Mouse (Mus musculus) heart, postnatal 10 days (tissue): Measurements from ENCODE around the gene Scrn1. TPM values are rescaled to one million over a fixed set of nuclear protein-coding genes. Genes with fewer than 3 reads are reported as not detected.
A peak's percentile ranks its signal among the peaks of the same experiment; 100 is the strongest.

Experiments used
- DNase-seq, 2 experiments: peaks; one replicate each; pipeline ENCODE4 v3.0.0; 2021
- intact Hi-C: fragments of 180-260 bp; cut with DNase I; formaldehyde crosslinking; loops from one replicate; pipeline ENCODE4 v1.15.1; 2025
- total RNA-seq, 2 experiments: library from RNA; stranded (reverse); gene quantifications; 2 replicates each; pipeline ENCODE4 v1.2.3; 2021

Gene Scrn1
- total RNA-seq, 2 experiments from 2014 or later: 8.3 to 9.3 TPM

- intact Hi-C loops: no loop called here
- DNase-seq: no peak
Observed at GRCm38 (mm10) chr6:54539396-54539795, 26.9 kb downstream of the Scrn1 start.

GRCm38 (mm10) chr6:54538773-54539173 is 27.5 kb downstream of the Scrn1 start:
- intact Hi-C loops: no loop called here
- DNase-seq: no peak

DNA sequence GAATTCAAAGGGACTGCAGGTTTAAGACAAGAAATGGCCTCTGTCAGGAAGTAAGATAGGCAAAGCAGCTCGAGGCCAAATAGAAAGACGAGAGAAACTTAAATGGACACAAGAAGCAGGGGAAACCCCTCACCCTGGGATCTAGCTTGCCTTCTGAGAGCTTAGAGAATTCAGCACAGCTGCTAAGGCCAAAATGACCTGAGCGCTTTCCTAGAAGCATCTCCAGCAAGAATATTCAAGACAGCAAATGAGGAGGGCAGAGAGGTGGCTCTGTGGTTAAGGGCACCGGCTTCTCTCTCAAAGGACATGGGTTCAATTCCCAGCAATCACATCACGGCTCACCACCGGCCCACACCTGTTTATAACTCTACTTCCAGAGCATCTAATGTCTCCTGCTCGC is 29.2 kb downstream of the Scrn1 start:
- DNase-seq: no peak
- intact Hi-C loops: no loop called here

- intact Hi-C loops: no loop called here
Observed at GRCm38 (mm10) chr6:54535485-54535884, 30.8 kb downstream of the Scrn1 start.

DNA sequence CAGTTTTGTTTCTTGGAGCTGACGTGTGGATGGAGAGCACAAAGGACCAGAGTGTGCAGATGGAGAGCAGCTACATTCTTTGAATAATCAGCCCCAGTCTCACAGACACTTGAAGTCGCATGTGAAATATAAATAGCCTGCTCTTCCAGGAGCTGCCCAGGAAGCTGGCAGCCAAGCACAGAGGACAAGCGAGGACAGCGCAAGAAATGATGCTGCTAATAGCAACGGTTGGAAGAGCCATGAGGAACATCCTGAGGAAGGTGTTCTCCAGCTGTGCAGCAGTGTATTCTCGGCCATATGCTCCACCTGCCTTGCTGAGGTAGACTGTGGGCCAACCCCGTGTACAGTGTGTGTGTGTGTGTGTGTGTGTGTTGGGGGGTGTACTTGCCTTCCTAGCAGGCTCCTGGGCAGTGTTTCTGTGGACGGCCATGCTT is 35.2 kb downstream of the Scrn1 start:
- intact Hi-C loops: no loop called here
- peak in 1 of 2 experiments; percentile 25 for DNase-seq

More at GRCm38 (mm10) chr6:54535485-54535884, 30.8 kb downstream of the Scrn1 start:
- DNase-seq: no peak

DNA sequence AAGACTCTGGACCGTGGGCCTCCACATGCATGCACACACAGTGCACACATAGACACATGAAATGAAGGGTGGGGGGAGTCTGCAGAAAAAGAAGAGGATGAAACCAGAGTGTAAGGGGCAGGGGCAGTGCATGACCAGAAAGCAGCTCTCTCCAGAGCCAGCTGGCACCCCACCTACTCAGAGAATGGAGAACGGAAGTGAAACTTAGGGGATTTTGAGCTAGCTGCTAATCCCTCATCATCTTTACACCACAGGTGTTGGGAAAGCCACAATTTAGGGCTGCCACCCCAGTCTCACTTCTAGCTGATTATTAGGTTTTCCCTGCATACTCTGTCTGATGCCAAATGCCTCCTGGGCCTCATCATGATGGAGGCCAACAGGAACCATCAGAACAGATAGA is 36.1 kb downstream of the Scrn1 start:
- intact Hi-C loops: no loop called here
- DNase-seq: no peak

DNA sequence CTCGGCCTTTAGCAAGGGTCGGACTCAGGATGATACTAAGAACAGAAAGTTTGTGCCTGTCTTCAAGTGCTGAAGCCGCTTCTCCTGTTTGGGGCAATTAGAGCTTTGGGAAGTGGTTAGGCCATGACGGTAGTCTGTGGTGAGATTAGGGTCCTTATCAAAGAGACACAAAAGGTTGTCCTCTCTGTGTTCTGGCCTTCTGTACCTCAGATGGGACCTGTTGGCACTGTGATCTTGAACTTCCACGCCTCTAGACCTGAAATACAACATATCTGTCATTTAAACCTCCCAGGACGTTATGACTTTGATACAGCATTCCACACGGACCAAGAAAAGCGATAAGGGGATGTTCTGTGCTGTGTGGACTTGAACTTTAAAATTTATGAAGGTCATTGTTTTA is 37.6 kb downstream of the Scrn1 start:
- DNase-seq: no peak
- intact Hi-C loops: no loop called here

GRCm38 (mm10) chr6:54518758-54519157 is 47.5 kb downstream of the Scrn1 start:
- DNase-seq: no peak
- intact Hi-C loops: no loop called here

- DNase-seq: no peak
- intact Hi-C loops: no loop called here
Observed at GRCm38 (mm10) chr6:54516512-54517134, 49.7 kb downstream of the Scrn1 start.

GRCm38 (mm10) chr6:54512256-54512655 is 54.0 kb downstream of the Scrn1 start:
- intact Hi-C loops: no loop called here
- no peak for DNase-seq

DNA sequence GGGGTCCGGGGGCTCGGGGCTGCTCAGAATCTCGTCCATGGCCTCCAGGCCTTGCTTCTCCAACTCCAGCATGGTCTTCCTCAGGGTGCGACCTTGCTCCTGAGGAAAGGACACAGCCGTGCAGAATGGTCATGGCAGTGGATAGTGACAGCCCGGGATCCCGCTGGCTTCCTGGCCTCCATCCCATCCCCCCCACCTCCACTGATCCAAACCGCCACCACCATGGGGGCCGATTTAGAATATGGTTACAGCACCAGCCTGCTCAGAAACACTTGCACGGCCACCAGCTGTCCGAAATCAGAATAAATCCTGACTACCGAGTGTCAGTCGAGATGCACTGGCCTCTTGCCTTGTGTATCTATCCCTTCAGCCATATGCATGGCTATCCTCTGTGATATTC is 57.0 kb downstream of the Scrn1 start:
- DNase-seq: no peak
- intact Hi-C loops: loop anchor here (5.0 kb wide), 1 partner anchor 727 kb away; no protein-coding TSS in a partner anchor

DNA sequence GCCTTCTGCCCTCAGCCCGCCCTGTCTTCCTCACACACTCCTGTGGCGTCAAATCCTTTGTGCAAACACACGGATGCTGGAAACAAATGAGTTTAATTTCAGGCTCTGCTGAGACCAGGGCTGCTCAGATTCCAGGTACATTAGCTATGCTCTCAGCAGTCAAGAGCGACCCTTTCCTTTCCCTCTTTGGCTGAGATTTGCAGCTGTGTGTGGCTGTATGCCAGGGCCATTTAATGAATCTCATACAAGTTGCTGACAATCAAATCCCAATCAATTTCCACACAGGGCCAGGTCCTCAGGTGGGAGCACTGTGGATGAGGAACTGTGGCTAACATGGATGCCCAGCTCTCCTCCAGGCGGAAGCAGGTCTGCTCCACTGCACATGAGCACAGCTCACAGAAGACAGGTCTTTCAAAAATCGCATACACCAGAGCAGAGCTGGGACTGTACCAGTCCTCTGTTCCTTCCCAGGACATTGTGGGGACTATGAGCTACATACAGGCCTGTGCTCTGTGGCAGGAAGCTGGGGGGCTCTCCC is 58.0 kb downstream of the Scrn1 start:
- intact Hi-C loops: loop anchor here (5.0 kb wide), 1 partner anchor 726 kb away; no protein-coding TSS in a partner anchor

DNA sequence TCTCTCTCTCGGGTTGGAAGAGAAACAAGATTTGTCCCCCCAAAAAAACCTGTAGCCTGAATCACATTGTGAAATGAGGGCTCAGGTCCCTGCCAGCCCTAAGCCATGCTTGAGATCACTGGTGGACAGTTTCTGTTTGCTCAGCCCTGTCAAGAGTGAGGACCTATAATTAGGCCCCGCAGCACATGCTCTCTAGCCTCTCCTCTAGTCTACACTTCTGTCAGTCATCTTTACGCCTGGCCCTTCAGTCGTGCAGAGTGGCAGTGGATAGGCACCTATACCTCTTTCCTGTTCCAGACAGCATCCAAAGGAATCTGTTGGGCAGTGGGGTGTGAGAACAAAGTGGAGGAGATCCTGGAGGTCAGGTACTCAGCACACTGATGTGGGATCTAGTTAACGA is 58.5 kb downstream of the Scrn1 start:
- intact Hi-C loops: loop anchor here (1.0 to 5.0 kb wide), 2 partner anchors 117 to 726 kb away; no protein-coding TSS in a partner anchor
- DNase-seq: peak; percentile 23 to 29

More for the DNA sequence above, 58.0 kb downstream of the Scrn1 start:
- no peak for DNase-seq

DNA sequence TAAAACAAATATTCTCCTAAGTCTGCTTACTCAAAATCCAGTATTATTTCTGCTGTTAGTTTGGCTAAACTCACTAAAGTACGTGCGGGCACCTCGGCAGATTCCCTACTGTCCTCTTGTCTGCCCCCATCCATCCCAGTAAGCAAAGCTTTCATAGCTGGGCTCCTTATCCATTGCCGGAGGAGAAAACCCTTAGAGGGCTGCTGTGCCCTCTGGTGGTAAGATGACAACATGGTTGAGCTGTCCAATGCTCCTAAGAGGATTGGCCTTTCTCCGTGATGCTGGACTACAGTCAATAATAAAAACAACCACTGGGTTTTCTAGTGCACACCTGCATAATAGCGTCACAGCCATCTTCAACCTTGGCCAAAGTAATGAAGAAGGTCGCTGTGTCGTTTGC is 59.3 kb downstream of the Scrn1 start:
- intact Hi-C loops: loop anchor here (1.0 to 5.0 kb wide), 2 partner anchors 116 to 725 kb away; no protein-coding TSS in a partner anchor
- DNase-seq: peak; percentile 71 to 74

DNA sequence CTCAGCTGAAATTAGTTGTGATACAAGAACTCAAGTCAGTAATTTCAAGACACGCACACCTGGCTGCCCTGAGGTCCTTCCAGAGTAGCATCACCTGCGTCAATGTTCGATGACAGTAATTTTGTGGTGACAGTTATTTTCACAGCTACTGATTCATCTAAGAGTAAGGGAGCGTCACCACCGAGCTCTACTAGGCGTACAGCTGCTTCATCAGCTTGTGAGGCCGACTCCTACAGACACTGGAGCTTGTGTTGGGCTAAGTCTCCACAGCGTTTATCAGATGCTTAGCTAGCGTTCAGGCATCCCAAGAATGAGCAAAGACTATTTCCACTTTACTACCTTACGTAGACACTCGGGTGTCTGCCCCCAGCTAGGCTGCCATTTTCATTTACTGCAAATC is 60.0 kb downstream of the Scrn1 start:
- intact Hi-C loops: loop anchor here (5.0 kb wide), 1 partner anchor 724 kb away; no protein-coding TSS in a partner anchor

GRCm38 (mm10) chr6:54502661-54503115 is 63.6 kb downstream of the Scrn1 start:
- DNase-seq: peak; percentile 46 to 48
- intact Hi-C loops: no loop called here

More for the DNA sequence above, 60.0 kb downstream of the Scrn1 start:
- no peak for DNase-seq

- DNase-seq: no peak
- intact Hi-C loops: no loop called here
Observed at GRCm38 (mm10) chr6:54496214-54496613, 70.1 kb downstream of the Scrn1 start.

- no peak for DNase-seq
- intact Hi-C loops: no loop called here
Observed at GRCm38 (mm10) chr6:54494612-54495398, 71.5 kb downstream of the Scrn1 start.

GRCm38 (mm10) chr6:54494097-54494496 is 72.2 kb downstream of the Scrn1 start:
- DNase-seq: no peak
- intact Hi-C loops: no loop called here

- intact Hi-C loops: no loop called here
- no peak for DNase-seq
Observed at GRCm38 (mm10) chr6:54491074-54491473, 75.2 kb downstream of the Scrn1 start.

DNA sequence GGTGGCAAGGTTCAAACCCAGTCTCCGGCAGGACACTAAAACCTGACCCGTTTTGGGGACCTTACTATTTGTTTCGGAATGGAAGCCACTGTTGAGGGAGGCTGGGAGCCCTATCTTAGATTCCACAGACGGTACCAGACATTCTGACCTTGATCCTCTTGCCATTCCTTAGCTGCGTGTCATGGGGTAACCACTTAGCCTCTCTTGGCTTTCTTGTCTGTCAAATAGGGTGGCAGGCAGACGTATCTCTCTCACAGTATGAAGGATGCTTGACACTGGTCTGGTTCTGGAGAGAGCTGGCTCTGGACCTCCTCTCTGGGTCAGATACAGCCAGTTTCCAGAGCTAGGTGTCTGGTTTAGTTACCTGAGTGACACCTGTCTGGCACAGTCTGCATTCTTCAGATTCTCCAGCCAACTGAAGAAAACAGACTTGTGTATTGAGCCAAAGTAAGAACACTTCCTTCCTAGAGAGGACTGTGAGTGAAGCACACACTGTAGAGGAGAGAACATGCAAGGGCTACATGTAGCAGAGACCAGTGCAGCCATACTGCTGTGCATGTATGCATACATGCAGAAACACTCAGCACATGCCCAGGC is 80.2 kb downstream of the Scrn1 start:
- no peak for DNase-seq

More for the DNA sequence above, 80.2 kb downstream of the Scrn1 start:
- intact Hi-C loops: no loop called here
